Mouse (Mus musculus): ENCODE results near the gene Cfap70.

- no peak for TF ChIP-seq POLR2A (IDR thresholded peaks at IDR 0.05; ENCODE audit: low read depth, low read length)
- no peak for TF ChIP-seq CTCF (IDR thresholded peaks at IDR 0.05; ENCODE audit: extremely low read depth, insufficient read depth, insufficient read length, insufficient replicate concordance)
Measured at GRCm38 (mm10) chr14:20486031-20486430, 34.0 kb upstream of the Cfap70 start.
